Mouse (Mus musculus): ENCODE data around the gene Camk1d. TPM values are rescaled to one million over a fixed set of nuclear protein-coding genes. Genes with fewer than 3 reads are reported as not detected.
"Not testable (repeated sequence)": the region's sequence is repeated elsewhere in the genome, so short reads cannot be mapped to it uniquely, and the experiment has no call there.

The Camk1d gene
- polyA plus RNA-seq, 1 experiment: 58.0 TPM

DNA sequence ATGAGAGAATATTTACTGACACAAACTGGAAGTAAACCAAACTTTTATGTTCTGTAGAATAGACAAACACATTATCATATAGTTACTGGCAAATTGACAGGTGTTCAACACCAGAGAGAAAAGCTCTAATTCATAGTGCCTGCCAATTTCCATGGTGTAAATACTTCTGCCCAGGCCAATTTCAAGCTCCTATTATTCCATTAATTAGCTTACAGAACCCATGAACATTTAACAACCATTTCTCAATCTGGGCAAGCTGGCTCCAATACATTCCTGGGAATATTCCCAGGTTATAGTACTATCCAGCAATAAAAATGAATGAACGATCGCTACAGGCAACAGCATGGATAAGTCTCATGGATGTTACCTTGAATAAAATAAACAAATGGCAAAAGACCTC is 452.0 kb downstream of the Camk1d start:
- H3K4me1 ChIP-seq (ENCODE audit: control insufficient read depth, insufficient read depth, low read length): no peaks in the 10 kb centered on the region
- TF ChIP-seq POLR2A (IDR thresholded peaks at IDR 0.05; ENCODE audit: insufficient read depth, low read depth, low read length) (no peak), CTCF (IDR thresholded peaks at IDR 0.05; ENCODE audit: insufficient read depth, low read depth, low read length) (no peak)
- whole genome bisulfite sequencing: 60% methylated on average over 2 of the region's 2 CpGs

DNA sequence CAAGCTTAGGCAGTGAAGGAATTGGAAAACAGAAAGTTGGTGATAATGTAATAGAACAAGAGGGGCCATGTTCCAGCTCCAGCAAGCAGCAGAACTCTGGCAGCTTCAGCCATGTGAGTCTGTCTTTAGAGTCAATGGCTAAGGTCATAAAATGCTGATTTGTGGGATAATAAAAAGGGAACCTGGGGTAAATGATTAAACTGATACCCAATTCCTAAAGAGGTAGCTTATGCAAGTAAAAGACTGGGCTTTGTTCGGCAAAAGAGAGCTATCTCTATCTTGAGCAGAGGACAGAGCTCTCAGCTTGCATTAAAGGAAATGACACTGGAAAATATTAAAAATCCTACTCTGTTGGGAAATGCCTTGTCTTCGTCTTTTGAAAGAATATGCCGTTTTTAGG is 456.1 kb downstream of the Camk1d start:
- no peak for TF ChIP-seq POLR2A (IDR thresholded peaks at IDR 0.05; ENCODE audit: insufficient read depth, low read depth, low read length)
- no peak for TF ChIP-seq CTCF (IDR thresholded peaks at IDR 0.05; ENCODE audit: insufficient read depth, low read depth, low read length)
- WGBS: 97% methylated on average over 3 of the region's 3 CpGs

More for the DNA sequence above, 452.0 kb downstream of the Camk1d start:
- no peak overlapping the region for H3K4me3 ChIP-seq (ENCODE audit: insufficient read depth, low read depth, low read length)
- no peak overlapping the region for H3K27ac ChIP-seq (ENCODE audit: insufficient read depth, low read depth, low read length)

DNA sequence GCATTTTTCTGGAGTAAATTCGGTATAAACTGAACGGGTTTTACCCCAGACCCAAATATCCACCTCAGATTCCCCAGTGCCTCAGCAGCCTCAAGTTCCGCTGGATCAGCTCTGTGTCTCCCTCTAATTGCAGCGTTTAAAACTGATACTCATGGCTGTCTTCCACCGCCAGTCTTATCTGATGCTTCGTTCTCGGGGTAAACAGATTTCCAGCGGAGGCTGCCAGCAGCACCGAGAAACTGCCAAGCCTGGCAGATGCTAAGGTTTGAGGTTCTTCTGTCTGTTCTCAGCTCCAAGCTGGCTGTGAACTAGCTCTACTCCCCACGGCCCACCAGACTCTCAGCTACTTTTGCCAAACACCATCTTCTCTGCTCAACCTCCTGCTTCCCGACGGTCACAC is 464.3 kb downstream of the Camk1d start:
- Histone ChIP-seq H3K4me3 (ENCODE audit: insufficient read depth, low read depth, low read length) (no peak overlapping the region), H3K27ac (ENCODE audit: insufficient read depth, low read depth, low read length) (no peak overlapping the region), H3K4me1 (ENCODE audit: control insufficient read depth, insufficient read depth, low read length) (peaks cover 4% of the 10 kb centered on the region; the same call in 1 of the 2 replicates)
- 32% methylated on average over 12 of the region's 12 CpGs for WGBS
- TF ChIP-seq CTCF (IDR thresholded peaks at IDR 0.05; ENCODE audit: insufficient read depth, low read depth, low read length) (no peak), POLR2A (IDR thresholded peaks at IDR 0.05; ENCODE audit: insufficient read depth, low read depth, low read length) (no peak)

More for the DNA sequence above, 456.1 kb downstream of the Camk1d start:
- Histone ChIP-seq H3K4me1 (ENCODE audit: control insufficient read depth, insufficient read depth, low read length) (no peaks in the 10 kb centered on the region), H3K27ac (ENCODE audit: insufficient read depth, low read depth, low read length) (no peak overlapping the region), H3K4me3 (ENCODE audit: insufficient read depth, low read depth, low read length) (no peak overlapping the region)

DNA sequence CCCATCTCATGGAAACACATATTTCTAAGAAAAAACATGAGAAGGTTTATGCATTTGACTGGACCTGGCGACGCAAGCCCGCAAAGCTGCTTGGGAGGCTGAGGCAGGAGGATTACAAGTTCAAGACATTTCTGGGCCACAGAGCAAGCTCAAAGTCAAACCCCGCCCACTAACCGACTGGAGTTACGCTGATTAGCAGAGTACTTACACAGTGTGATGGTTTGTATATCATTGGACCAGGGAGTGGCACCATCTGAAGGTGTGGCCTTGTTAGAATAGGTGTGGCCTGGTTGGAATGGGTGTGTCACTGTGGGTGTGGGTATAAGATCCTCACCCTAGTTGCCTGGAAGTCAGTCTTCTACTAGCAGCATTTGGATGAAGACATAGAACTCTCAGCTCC is 465.1 kb downstream of the Camk1d start:
- WGBS: 94% methylated on average over 6 of the region's 6 CpGs
- not testable (repeated sequence) for H3K4me3 ChIP-seq (ENCODE audit: insufficient read depth, low read depth, low read length); H3K27ac ChIP-seq (ENCODE audit: insufficient read depth, low read depth, low read length)

More for the DNA sequence above, 465.1 kb downstream of the Camk1d start:
- not testable (repeated sequence) for H3K4me1 ChIP-seq (ENCODE audit: control insufficient read depth, insufficient read depth, low read length)

Other genes starting within 250 kb of the Camk1d start
- gene Nudt5, start 130.5 kb upstream of the Camk1d start, polyA plus RNA-seq (2012; ENCODE audit: insufficient read depth, insufficient read length, low replicate concordance, missing spikeins): not detected in 2 replicates
- not detected in 2 replicates for gene Cdc123, start 130.6 kb upstream of the Camk1d start, polyA plus RNA-seq (2012; ENCODE audit: insufficient read depth, insufficient read length, low replicate concordance, missing spikeins)
- gene Gm13199, start 148.4 kb upstream of the Camk1d start, polyA plus RNA-seq (2012; ENCODE audit: insufficient read depth, insufficient read length, low replicate concordance, missing spikeins): not detected in 2 replicates
- gene Sec61a2, start 180.9 kb upstream of the Camk1d start, polyA plus RNA-seq (2012; ENCODE audit: insufficient read depth, insufficient read length, low replicate concordance, missing spikeins): not detected in 2 replicates
- gene Dhtkd1, start 228.3 kb upstream of the Camk1d start, polyA plus RNA-seq (2012; ENCODE audit: insufficient read depth, insufficient read length, low replicate concordance, missing spikeins): not detected in 2 replicates
- not detected in 2 replicates for gene Upf2, start 237.0 kb upstream of the Camk1d start, polyA plus RNA-seq (2012; ENCODE audit: insufficient read depth, insufficient read length, low replicate concordance, missing spikeins)